28 mouse cellular contexts compared by ENCODE assay signal in genomic region chr12:77303367-77303766, GRCm38 (mm10).
DNase-seq lines count a peak whose midpoint lies in the region; ATAC-seq and TF ChIP-seq lines count a peak whose summit lies in the region.
"Had no signal": no experiment of that assay in that cellular context is flagged by ENCODE, and none has a peak within 500 bp of the region (broad histone marks: within the 10 kb centered on the region; RNA-seq: fewer than 3 reads in every experiment).

No protein-coding gene starts in this region.

- no peak for TF ChIP-seq EP300 in CH12.LX (IDR thresholded peaks at IDR 0.05; ENCODE audit: low read length)

- no peaks in the 10 kb centered on the region for H3K36me3 ChIP-seq in kidney, embryonic 15.5 days
- no peaks in the 10 kb centered on the region for H3K36me3 ChIP-seq in CH12.LX (replicated peaks in 1 of 2; ENCODE audit: control insufficient read depth in 1 of 2, insufficient read depth in 1 of 2, low read length in 1 of 2)
- H3K36me3 ChIP-seq: embryonic facial prominence, embryonic 13.5 days; embryonic facial prominence, embryonic 15.5 days; forebrain, embryonic 10.5 days; forebrain, embryonic 12.5 days had no signal

- H3K27me3 ChIP-seq in kidney, embryonic 15.5 days: no peaks in the 10 kb centered on the region
- H3K27me3 ChIP-seq in CH12.LX (replicated peaks): no peaks in the 10 kb centered on the region
- H3K27me3 ChIP-seq: embryonic facial prominence, embryonic 13.5 days; embryonic facial prominence, embryonic 15.5 days; forebrain, embryonic 12.5 days; Patski had no signal

- peak; percentile 26 for DNase-seq in kidney, adult 9 months
- DNase-seq in 3T3-L1 (ENCODE audit: low read depth, low spot score) (peak; percentile 54), CH12.LX (ENCODE audit: extremely low read depth) (no peak)
- DNase-seq in gastrocnemius, postnatal 25 days: no peak
- DNase-seq in adrenal gland, adult 2 months: no peak
- no peak for DNase-seq in layer of hippocampus, adult 11-12 months (ENCODE audit: low spot score)
- DNase-seq: adrenal gland, postnatal 10 days; adrenal gland, postnatal 25 days; B cell, adult 2 months; cerebellum, adult 11 months; cerebellum, adult 18-20 months; cerebellum, adult 8-10 months; cerebellum, adult 9-11 months; cerebellum, postnatal 14 days; cerebellum, postnatal 36 days; embryo, embryonic 11 days had no signal

- H3K27ac ChIP-seq in kidney, embryonic 15.5 days: no peak overlapping the region
- H3K27ac ChIP-seq in CH12.LX (ENCODE audit: insufficient read depth, low read depth): peak overlapping the region; percentile 85
- H3K27ac ChIP-seq: embryonic facial prominence, embryonic 13.5 days; embryonic facial prominence, embryonic 15.5 days; forebrain, embryonic 10.5 days; forebrain, embryonic 12.5 days had no signal

- dilution Hi-C loops in CH12.LX (cut with MboI; ENCODE audit: extremely low pct_ligation_motif_present, extremely low pct_unique_long_range_greater_than_20kb, low sequenced_read_pairs): no loop called here

- TF ChIP-seq CTCF in CH12.LX (conservative IDR thresholded peaks at IDR 0.05 in 1 of 2, IDR thresholded peaks at IDR 0.05 in 1 of 2; ENCODE audit: low read depth in 2 of 2, low read length in 2 of 2): no peak

- in situ Hi-C loops in CH12.LX (cut with MboI; ENCODE audit: low pct_ligation_motif_present, low pct_unique_long_range_greater_than_20kb, low sequenced_read_pairs): no loop called here

- no peaks in the 10 kb centered on the region for H3K4me1 ChIP-seq in kidney, embryonic 15.5 days
- peaks cover 3 to 60% of the 10 kb centered on the region in 2 experiments; a peak in 3 of 4 replicates for H3K4me1 ChIP-seq in CH12.LX (ENCODE audit: control insufficient read depth in 1 of 2, insufficient read depth in 2 of 2)
- H3K4me1 ChIP-seq: embryonic facial prominence, embryonic 13.5 days; embryonic facial prominence, embryonic 15.5 days; forebrain, embryonic 12.5 days had no signal

- TF ChIP-seq POLR2A in CH12.LX (IDR thresholded peaks at IDR 0.05; ENCODE audit: low read depth, low read length): no peak

- no peak overlapping the region for H3K4me3 ChIP-seq in kidney, embryonic 15.5 days (replicated peaks)
- no peak overlapping the region for H3K4me3 ChIP-seq in CH12.LX (replicated peaks in 1 of 3; ENCODE audit: low read depth in 2 of 3, low read length in 2 of 3, poor library complexity in 1 of 3)
- H3K4me3 ChIP-seq: embryonic facial prominence, embryonic 13.5 days; embryonic facial prominence, embryonic 15.5 days; erythroblast, embryonic 14.5 days; forebrain, embryonic 10.5 days; forebrain, embryonic 12.5 days had no signal

- no peaks in the 10 kb centered on the region for H3K9me3 ChIP-seq in kidney, embryonic 15.5 days (replicated peaks)
- no peaks in the 10 kb centered on the region for H3K9me3 ChIP-seq in CH12.LX (replicated peaks; ENCODE audit: low read length)
- H3K9me3 ChIP-seq: embryonic facial prominence, embryonic 13.5 days; embryonic facial prominence, embryonic 15.5 days; forebrain, embryonic 10.5 days; forebrain, embryonic 12.5 days had no signal

- no peak overlapping the region for H3K4me2 ChIP-seq in kidney, embryonic 15.5 days
- peak overlapping the region; percentile 44 for H3K4me2 ChIP-seq in CH12.LX (ENCODE audit: insufficient read depth, low read depth, poor library complexity, severe bottlenecking)
- H3K4me2 ChIP-seq: embryonic facial prominence, embryonic 13.5 days; embryonic facial prominence, embryonic 15.5 days; forebrain, embryonic 12.5 days had no signal

- ATAC-seq in kidney, embryonic 15.5 days (replicated peaks; ENCODE audit: low FRiP score): no peak
- ATAC-seq in granulocyte monocyte progenitor cell, adult 5-6 weeks (replicated peaks; ENCODE audit: poor library complexity, severe bottlenecking): peak; percentile 27; the same call in 1 of the 2 replicates
- ATAC-seq: activated CD4-positive, CD25-positive, alpha-beta regulatory T cell, adult 4 months; CD4-positive, CD25-positive, alpha-beta regulatory T cell, adult 4 months; forebrain, embryonic 14.5 days; forebrain, embryonic 16.5 days; Patski had no signal

- peaks cover 35% of the 10 kb centered on the region for H3K79me2 ChIP-seq in CH12.LX (replicated peaks; ENCODE audit: control insufficient read depth, extremely low read depth, insufficient read depth, poor library complexity, severe bottlenecking)

- no peak overlapping the region for H3K9ac ChIP-seq in kidney, embryonic 15.5 days
- peak overlapping the region; percentile 40; the same call in 1 of the 2 replicates for H3K9ac ChIP-seq in CH12.LX (ENCODE audit: insufficient read depth, low read depth)
- H3K9ac ChIP-seq: embryonic facial prominence, embryonic 13.5 days; embryonic facial prominence, embryonic 15.5 days; forebrain, embryonic 12.5 days had no signal

- TF ChIP-seq RAD21 in CH12.LX (IDR thresholded peaks at IDR 0.05; ENCODE audit: low read depth, low read length): no peak

TF ChIP-seq in CH12.LX, 34 proteins besides CTCF, POLR2A, EP300 and RAD21:
- TF ChIP-seq MEF2A (IDR thresholded peaks at IDR 0.05; ENCODE audit: borderline replicate concordance, low read depth, low read length): no peak
- TF ChIP-seq ZKSCAN1 (IDR thresholded peaks at IDR 0.05; ENCODE audit: borderline replicate concordance, low read depth, low read length): no peak
- no peak for TF ChIP-seq MAX (IDR thresholded peaks at IDR 0.05; ENCODE audit: low read length)
- no peak for TF ChIP-seq POLR2AphosphoS2 (IDR thresholded peaks at IDR 0.05; ENCODE audit: low read depth, low read length)
- peak; percentile 89 for TF ChIP-seq ZNF384 (IDR thresholded peaks at IDR 0.05; ENCODE audit: low read depth, low read length)

Comparison
In these comparisons a context has a peak if more than half of its experiments do, and no peak if none do; other contexts are left out.
1. DNase-seq: peak in kidney, adult 9 months (single experiment) and 3T3-L1 (single experiment); none in CH12.LX (single experiment), gastrocnemius, postnatal 25 days (single experiment), adrenal gland, adult 2 months (single experiment) and layer of hippocampus, adult 11-12 months (single experiment).